Comparison of ENCODE assay signal across 8 mouse cellular contexts in genomic region chr3:93519856-93520329, GRCm38 (mm10). TPM values are rescaled to one million over a fixed set of nuclear protein-coding genes. Genes with fewer than 3 reads are reported as not detected.
DNase-seq lines count a peak whose midpoint lies in the region; ATAC-seq and TF ChIP-seq lines count a peak whose summit lies in the region.
"Had no signal": no experiment of that assay in that cellular context is flagged by ENCODE, and none has a peak within 500 bp of the region (broad histone marks: within the 10 kb centered on the region; RNA-seq: fewer than 3 reads in every experiment).

No protein-coding gene starts in this region.

- H3K4me3 ChIP-seq in C2C12 (ENCODE audit: insufficient read depth, poor library complexity, severe bottlenecking) (peak overlapping the region; percentile 47), CH12.LX (replicated peaks in 1 of 3; ENCODE audit: low read depth in 2 of 3, low read length in 2 of 3, poor library complexity in 1 of 3) (no peak overlapping the region)
- H3K4me3 ChIP-seq in hindbrain, embryonic 10.5 days: peak overlapping the region; percentile 62
- peak overlapping the region; percentile 58 for H3K4me3 ChIP-seq in liver, embryonic 16.5 days (ENCODE audit: low read depth, low read length)

- H3K79me2 ChIP-seq in C2C12 (ENCODE audit: control insufficient read depth, insufficient read depth) (peaks cover 45% of the 10 kb centered on the region), CH12.LX (replicated peaks; ENCODE audit: control insufficient read depth, extremely low read depth, insufficient read depth, poor library complexity, severe bottlenecking) (peaks cover 33% of the 10 kb centered on the region)

- ATAC-seq in liver, embryonic 16.5 days (ENCODE audit: low read depth): no peak

- no peak for TF ChIP-seq RAD21 in CH12.LX (IDR thresholded peaks at IDR 0.05; ENCODE audit: low read depth, low read length)

- no peak for DNase-seq in CH12.LX (ENCODE audit: extremely low read depth)
- DNase-seq in hindbrain, embryonic 10.5 days (ENCODE audit: low spot score): no peak
- no peak for DNase-seq in MN1 (ENCODE audit: low spot score)
- no peak for DNase-seq in retina, postnatal 1 day
- no peak for DNase-seq in lung, postnatal 14 days

- in situ Hi-C loops in CH12.LX (cut with MboI; ENCODE audit: low pct_ligation_motif_present, low pct_unique_long_range_greater_than_20kb, low sequenced_read_pairs): no loop called here

- H3K36me3 ChIP-seq in C2C12 (ENCODE audit: control insufficient read depth, insufficient read depth) (peaks cover 18% of the 10 kb centered on the region), CH12.LX (replicated peaks in 1 of 2; ENCODE audit: control insufficient read depth in 1 of 2, insufficient read depth in 1 of 2, low read length in 1 of 2) (peaks cover 13 to 21% of the 10 kb centered on the region in 2 experiments)
- H3K36me3 ChIP-seq in hindbrain, embryonic 10.5 days: no peaks in the 10 kb centered on the region
- H3K36me3 ChIP-seq in liver, embryonic 16.5 days (ENCODE audit: control insufficient read depth, insufficient read depth): no peaks in the 10 kb centered on the region

- WGBS in hindbrain, embryonic 10.5 days: 55% methylated on average over 5 of the region's 5 CpGs
- 43% methylated on average over 5 of the region's 5 CpGs for WGBS in liver, embryonic 16.5 days (ENCODE audit: insufficient replicate concordance)

- TF ChIP-seq CTCF in C2C12 (IDR thresholded peaks at IDR 0.05; ENCODE audit: control insufficient read depth, insufficient read depth, insufficient read length): no peak
- TF ChIP-seq CTCF in CH12.LX (conservative IDR thresholded peaks at IDR 0.05 in 1 of 2, IDR thresholded peaks at IDR 0.05 in 1 of 2; ENCODE audit: low read depth in 2 of 2, low read length in 2 of 2): no peak

- no peak overlapping the region for H3K27ac ChIP-seq in CH12.LX (ENCODE audit: insufficient read depth, low read depth)
- H3K27ac ChIP-seq in hindbrain, embryonic 10.5 days: peak overlapping the region; percentile 83; the same call in 1 of the 2 replicates
- no peak overlapping the region for H3K27ac ChIP-seq in liver, embryonic 16.5 days (ENCODE audit: low read length)

- H3K9me3 ChIP-seq in CH12.LX (replicated peaks; ENCODE audit: low read length): no peaks in the 10 kb centered on the region
- no peaks in the 10 kb centered on the region for H3K9me3 ChIP-seq in hindbrain, embryonic 10.5 days
- H3K9me3 ChIP-seq in liver, embryonic 16.5 days (replicated peaks; ENCODE audit: control insufficient read depth, low read length): no peaks in the 10 kb centered on the region

- H3ac ChIP-seq in C2C12 (ENCODE audit: control insufficient read depth, insufficient read length, low read depth): peak overlapping the region; percentile 59

- 0 out of 2 replicates have a peak overlapping the region, but pooled peaks have one; percentile 99 for H3K9ac ChIP-seq in CH12.LX (ENCODE audit: insufficient read depth, low read depth)
- H3K9ac ChIP-seq in liver, embryonic 16.5 days (ENCODE audit: low read depth, low read length): no peak overlapping the region

- H3K4me2 ChIP-seq in CH12.LX (ENCODE audit: insufficient read depth, low read depth, poor library complexity, severe bottlenecking): peak overlapping the region; percentile 75
- H3K4me2 ChIP-seq in liver, embryonic 16.5 days (ENCODE audit: low read depth, low read length): peak overlapping the region; percentile 65

- H3K27me3 ChIP-seq in C2C12 (ENCODE audit: control insufficient read depth, insufficient read depth, insufficient read length) (no peaks in the 10 kb centered on the region), CH12.LX (replicated peaks) (peaks cover 2% of the 10 kb centered on the region)
- H3K27me3 ChIP-seq in hindbrain, embryonic 10.5 days (ENCODE audit: insufficient read depth, poor library complexity, severe bottlenecking): peaks cover 7% of the 10 kb centered on the region; the same call in 1 of the 2 replicates
- H3K27me3 ChIP-seq in liver, embryonic 16.5 days (ENCODE audit: control insufficient read depth, insufficient read depth, low read depth, low read length): no peaks in the 10 kb centered on the region

- peaks cover 7 to 29% of the 10 kb centered on the region in 2 experiments for H3K4me1 ChIP-seq in CH12.LX (ENCODE audit: control insufficient read depth in 1 of 2, insufficient read depth in 2 of 2)
- peaks cover 6% of the 10 kb centered on the region; the same call in 1 of the 2 replicates for H3K4me1 ChIP-seq in hindbrain, embryonic 10.5 days (replicated peaks)
- no peaks in the 10 kb centered on the region; the same call in 1 of the 2 replicates for H3K4me1 ChIP-seq in liver, embryonic 16.5 days (ENCODE audit: control insufficient read depth, low read depth, low read length)

- no peak for TF ChIP-seq EP300 in CH12.LX (IDR thresholded peaks at IDR 0.05; ENCODE audit: low read length)

- peaks cover 34% of the 10 kb centered on the region for H3K79me3 ChIP-seq in C2C12 (ENCODE audit: low read depth)

- dilution Hi-C loops in CH12.LX (cut with MboI; ENCODE audit: extremely low pct_ligation_motif_present, extremely low pct_unique_long_range_greater_than_20kb, low sequenced_read_pairs): no loop called here

- TF ChIP-seq POLR2A in CH12.LX (IDR thresholded peaks at IDR 0.05; ENCODE audit: low read depth, low read length): no peak

TF ChIP-seq in C2C12, 6 proteins besides CTCF, POLR2A, EP300 and RAD21:
- no peak for TF ChIP-seq CEBPB (IDR thresholded peaks at IDR 0.05; ENCODE audit: low read depth)
- peak; percentile 8 for TF ChIP-seq USF1 (IDR thresholded peaks at IDR 0.05; ENCODE audit: low read depth)
- peak; percentile 66 for TF ChIP-seq MAX (IDR thresholded peaks at IDR 0.05)

TF ChIP-seq in CH12.LX, 34 proteins besides CTCF, POLR2A, EP300 and RAD21:
- TF ChIP-seq NRF1 (IDR thresholded peaks at IDR 0.05; ENCODE audit: low read depth, low read length) (no peak), BHLHE40 (IDR thresholded peaks at IDR 0.05; ENCODE audit: low read depth, low read length) (peak; percentile 44)

RNA-seq across cellular contexts. Expression of gene S100a11, which starts 0.4 kb away (rescaled TPM):
- polyA plus RNA-seq in C2C12 (2012; fragmentation: generic; extraction: Trizol) (3,212 TPM), CH12.LX (2012; ENCODE audit: insufficient read length, low read depth) (448 and 468 TPM in 2 replicates)
- total RNA-seq in CH12.LX (2012; rRNA removed) (33.4 and 47.2 TPM in 2 replicates), CH12.LX (2014; rRNA removed) (68.9 and 75.2 TPM in 2 replicates)
- 327 and 404 TPM in 2 replicates for polyA plus RNA-seq in hindbrain, embryonic 10.5 days (2016; fragmentation: Nextera tagmentation; extraction: Ambion mirVana)
- polyA plus RNA-seq in liver, embryonic 16.5 days (2015; fragmentation: Nextera tagmentation; extraction: Ambion mirVana): 195 and 219 TPM in 2 replicates

RNA-seq across cellular contexts. Expression of gene S100a10, which starts 35.0 kb away (rescaled TPM):
- polyA plus RNA-seq in C2C12 (2012; fragmentation: generic; extraction: Trizol) (1,750 TPM), CH12.LX (2012; ENCODE audit: insufficient read length, low read depth) (213 and 259 TPM in 2 replicates)
- total RNA-seq in CH12.LX (2012; rRNA removed) (352 and 369 TPM in 2 replicates), CH12.LX (2014; rRNA removed) (429 and 518 TPM in 2 replicates)
- polyA plus RNA-seq in hindbrain, embryonic 10.5 days (2016; fragmentation: Nextera tagmentation; extraction: Ambion mirVana): 160 and 200 TPM in 2 replicates
- polyA plus RNA-seq in liver, embryonic 16.5 days (2015; fragmentation: Nextera tagmentation; extraction: Ambion mirVana): 48.2 and 48.9 TPM in 2 replicates

RNA-seq across cellular contexts. Expression of gene Tchhl1, which starts 51.3 kb away (rescaled TPM):
- polyA plus RNA-seq in C2C12 (2012; fragmentation: generic; extraction: Trizol) (not detected), CH12.LX (2012; ENCODE audit: insufficient read length, low read depth) (not detected in 2 replicates)
- total RNA-seq in CH12.LX (2012; rRNA removed) (not detected in 2 replicates), CH12.LX (2014; rRNA removed) (not detected in 2 replicates)
- polyA plus RNA-seq in hindbrain, embryonic 10.5 days (2016; fragmentation: Nextera tagmentation; extraction: Ambion mirVana): not detected in 2 replicates
- not detected in 2 replicates for polyA plus RNA-seq in liver, embryonic 16.5 days (2015; fragmentation: Nextera tagmentation; extraction: Ambion mirVana)
- total RNA-seq: left cerebral cortex, postnatal 4 days had no signal

Comparison
In these comparisons a context has a peak if more than half of its experiments do, and no peak if none do; other contexts are left out.
1. H3K4me3 ChIP-seq: peak in C2C12 (single experiment), hindbrain, embryonic 10.5 days (single experiment) and liver, embryonic 16.5 days (single experiment); none in CH12.LX (0 of 3).